Mouse (Mus musculus) frontal cortex, postnatal 10 days (tissue): ENCODE measurements at regions not wholly inside any gene's neighbourhood (a gene's known extent, or its start where the extent isn't known, plus 50 kb on each side); places are given as distances from the start of the nearest gene placed in this dataset.
A peak's percentile ranks its signal among the peaks of the same experiment; 100 is the strongest.
"Not testable (repeated sequence)": the region's sequence is repeated elsewhere in the genome, so short reads cannot be mapped to it uniquely, and the experiment has no call there.

ENCODE experiments used
- DNase-seq, 2 experiments: peaks; one replicate each; pipeline ENCODE4 v3.0.0; 2022; ENCODE audit warnings: low spot score in 2 of 2, mixed read lengths in 1 of 2

DNA sequence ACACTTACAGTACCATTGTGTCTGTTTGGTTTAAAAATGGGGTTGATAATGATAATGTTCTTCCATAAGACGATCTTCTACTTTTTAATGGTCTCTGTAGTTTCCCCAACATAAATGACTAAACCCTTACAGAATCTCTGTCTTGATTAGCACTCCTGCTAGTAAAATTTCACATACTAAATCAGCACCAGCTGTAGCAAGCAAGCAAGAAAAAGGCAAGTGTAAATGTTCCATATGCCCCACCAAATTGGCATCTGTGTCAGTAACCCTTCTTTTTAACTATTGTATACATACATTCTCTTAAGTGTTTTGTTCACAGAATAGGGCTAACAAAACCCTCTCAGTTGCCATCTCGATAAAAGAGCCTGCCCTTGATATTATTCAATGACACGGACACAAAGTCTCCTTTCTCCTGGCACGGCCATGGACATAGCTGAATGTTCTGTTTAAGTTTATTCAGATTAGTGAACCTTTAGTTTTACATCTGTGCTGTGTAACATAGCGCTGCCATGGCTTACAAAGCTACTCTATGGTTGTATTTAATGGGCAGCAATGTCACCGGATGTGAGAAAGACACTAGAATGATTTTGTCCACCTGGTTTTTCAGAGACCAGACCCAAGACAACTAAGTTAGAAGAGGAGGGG is 414.3 kb downstream of the Gtdc1 start:
- no peak for DNase-seq

GRCm38 (mm10) chr2:44512334-44512733 is 415.1 kb downstream of the Gtdc1 start:
- DNase-seq: peak in 1 of 2 experiments; percentile 70

DNA sequence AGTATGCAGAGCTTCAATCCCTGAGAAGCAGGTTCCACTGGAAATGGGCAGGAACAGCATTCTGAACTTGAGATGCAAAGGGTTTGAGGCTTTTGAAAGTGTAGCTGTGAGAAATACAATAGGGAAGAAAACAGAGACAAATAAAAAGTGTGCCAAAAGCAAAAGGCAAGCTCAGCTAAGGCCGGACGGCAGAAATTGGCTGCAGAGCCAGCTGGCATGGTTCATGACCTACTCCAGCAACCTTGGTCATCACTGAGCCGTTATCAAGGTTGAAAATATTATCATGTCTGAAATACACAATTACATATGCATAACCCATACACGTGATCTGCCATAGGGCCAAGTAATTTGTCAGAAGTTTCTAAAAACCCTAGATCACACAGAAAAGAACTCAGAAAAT is 418.4 kb downstream of the Gtdc1 start:
- no peak for DNase-seq

DNA sequence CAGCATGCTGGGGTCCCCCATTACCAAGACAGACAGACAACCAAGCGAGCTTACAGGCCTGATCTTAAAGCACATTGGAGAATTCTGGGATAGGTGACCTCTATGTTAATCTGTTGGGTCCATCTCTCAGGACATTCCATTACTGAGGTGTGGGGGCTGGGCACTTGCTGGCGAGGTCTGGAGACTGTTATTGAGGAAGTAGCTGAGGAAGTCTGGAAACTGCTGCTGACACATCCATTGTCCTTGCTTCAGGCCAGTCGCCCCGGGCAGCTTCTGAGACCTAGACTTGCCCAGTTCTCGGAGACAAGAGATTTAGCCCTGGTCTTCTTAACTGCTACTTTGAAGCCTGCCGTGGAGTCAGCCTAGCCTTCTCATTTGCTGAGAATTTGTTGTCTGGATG is 423.2 kb downstream of the Gtdc1 start:
- peak in 1 of 2 experiments; percentile 7 for DNase-seq

DNA sequence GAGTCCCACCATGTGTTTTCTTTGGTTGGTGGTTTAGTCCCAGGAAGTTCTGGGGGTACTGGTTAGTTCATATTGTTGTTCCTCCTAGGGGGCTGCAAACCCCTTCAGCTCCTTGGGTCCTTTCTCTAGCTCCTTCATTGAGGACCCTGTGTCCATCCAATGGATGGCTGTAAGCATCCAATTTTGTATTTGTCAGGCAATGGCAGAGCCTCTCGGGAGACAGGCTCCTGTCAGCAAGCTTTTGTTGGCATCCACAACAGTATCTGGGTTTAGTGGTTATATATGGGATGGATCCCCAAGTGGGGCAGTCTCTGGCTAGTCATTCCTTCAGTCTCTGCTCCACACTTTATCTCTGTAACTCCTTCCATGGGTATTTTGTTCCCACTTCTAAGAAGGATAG is 436.7 kb downstream of the Gtdc1 start:
- not testable (repeated sequence) for DNase-seq

DNA sequence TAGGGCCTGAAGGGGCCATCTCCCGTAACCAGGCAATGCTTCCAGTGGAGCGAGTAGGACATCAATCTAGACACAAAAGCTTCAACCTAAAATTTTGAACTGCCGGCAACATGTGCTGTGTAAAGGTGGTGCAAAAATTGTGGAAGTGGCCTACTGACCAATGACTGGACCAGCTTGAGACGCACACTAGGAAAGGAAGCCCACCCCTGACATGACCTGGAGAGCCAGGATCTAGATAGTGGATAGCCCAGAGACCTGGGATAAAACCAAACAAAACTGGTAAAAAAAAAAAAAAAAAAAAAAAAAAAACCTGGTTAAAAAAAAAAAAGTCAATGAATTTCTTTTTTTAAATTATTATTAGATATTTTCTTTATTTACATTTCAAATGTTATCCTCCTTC is 437.2 kb downstream of the Gtdc1 start:
- DNase-seq: no peak

DNA sequence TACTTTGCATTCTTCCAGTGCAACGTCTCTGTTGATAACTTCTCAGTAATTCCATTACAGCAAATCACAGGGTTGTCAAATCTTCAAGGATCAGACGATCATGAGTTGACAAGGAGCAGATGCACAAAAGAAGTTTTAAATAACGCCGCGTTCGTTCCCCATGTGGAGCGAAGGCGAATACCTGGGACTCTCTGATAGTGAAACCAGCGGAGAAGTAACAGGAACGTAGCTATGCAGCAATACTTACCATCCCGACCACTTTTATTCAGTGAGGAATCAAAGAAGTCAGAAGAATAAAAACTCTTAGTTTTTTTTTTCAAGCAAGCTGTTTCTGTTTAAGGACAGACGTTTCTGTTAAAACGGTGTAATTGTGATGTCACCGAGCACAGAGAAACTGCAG is 441.6 kb downstream of the Gtdc1 start:
- no peak for DNase-seq

GRCm38 (mm10) chr2:44479746-44480145 is 447.7 kb downstream of the Gtdc1 start:
- no peak for DNase-seq

DNA sequence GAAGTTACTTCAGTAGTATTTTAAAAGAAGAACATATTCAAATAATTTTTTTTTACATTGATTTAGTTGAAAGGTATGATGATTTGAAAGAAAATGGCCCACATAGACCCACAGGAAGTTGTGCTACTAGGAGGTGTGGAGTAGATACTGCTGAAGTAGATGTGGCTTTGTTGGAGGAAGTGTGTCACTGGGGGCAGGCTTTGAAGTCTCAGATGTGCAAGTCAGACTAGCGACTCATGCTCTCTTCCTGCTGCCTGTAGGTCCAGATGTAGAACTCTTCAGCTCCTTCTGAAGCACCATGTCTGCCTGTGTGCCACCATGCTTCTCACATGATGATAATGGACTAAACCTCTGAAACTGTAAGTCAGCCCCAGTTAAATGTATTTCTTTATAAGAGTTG is 452.0 kb downstream of the Gtdc1 start:
- no peak for DNase-seq

GRCm38 (mm10) chr2:44474653-44475052 is 452.8 kb downstream of the Gtdc1 start:
- no peak for DNase-seq

- DNase-seq: no peak
Observed at GRCm38 (mm10) chr2:44471381-44471780, 456.1 kb downstream of the Gtdc1 start.

- DNase-seq: no peak
Observed at GRCm38 (mm10) chr2:44470953-44471352, 456.5 kb downstream of the Gtdc1 start.

DNA sequence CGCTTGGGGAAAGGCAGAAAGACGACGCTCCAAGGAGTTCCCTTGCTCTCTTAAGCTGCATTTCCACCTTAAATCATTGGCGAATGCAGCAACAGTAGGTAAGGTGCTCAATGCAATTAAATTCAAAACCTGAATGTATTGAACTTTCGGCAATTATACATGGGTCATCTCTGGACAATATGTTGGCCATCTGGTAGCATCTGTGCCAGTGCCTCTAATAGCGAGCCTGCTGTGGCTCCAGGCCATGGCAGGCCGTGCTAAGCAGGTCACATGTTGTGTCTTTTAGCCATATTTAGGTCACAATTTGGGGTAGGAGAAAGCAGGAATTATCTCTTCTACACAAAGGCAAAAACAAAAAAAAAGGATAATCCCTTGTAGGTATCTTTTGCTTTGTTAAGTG is 462.8 kb downstream of the Gtdc1 start:
- no peak for DNase-seq

GRCm38 (mm10) chr2:44462619-44463329 is 464.7 kb downstream of the Gtdc1 start:
- peak in 1 of 2 experiments; percentile 8 for DNase-seq

- DNase-seq: no peak
Observed at GRCm38 (mm10) chr2:44461289-44462250, 465.9 kb downstream of the Gtdc1 start.

- DNase-seq: no peak
Observed at GRCm38 (mm10) chr2:44449471-44449870, 478.0 kb downstream of the Gtdc1 start.
